Comparison of ENCODE assay signal across 9 mouse cellular contexts in genomic region chr11:54953993-54954446, GRCm38 (mm10). TPM values are rescaled to one million over a fixed set of nuclear protein-coding genes. Genes with fewer than 3 reads are reported as not detected.
DNase-seq lines count a peak whose midpoint lies in the region; ATAC-seq and TF ChIP-seq lines count a peak whose summit lies in the region.
"Had no signal": no experiment of that assay in that cellular context is flagged by ENCODE, and none has a peak within 500 bp of the region (broad histone marks: within the 10 kb centered on the region; RNA-seq: fewer than 3 reads in every experiment).

No protein-coding gene starts in this region.

- no peak for TF ChIP-seq CTCF in liver, postnatal 0 days (IDR thresholded peaks at IDR 0.05; ENCODE audit: low read depth)

- no peaks in the 10 kb centered on the region for H3K27me3 ChIP-seq in embryonic facial prominence, embryonic 12.5 days
- no peaks in the 10 kb centered on the region for H3K27me3 ChIP-seq in liver, postnatal 0 days (ENCODE audit: insufficient read depth, low read length)

- H3K36me3 ChIP-seq in embryonic facial prominence, embryonic 12.5 days = no peaks in the 10 kb centered on the region
- H3K36me3 ChIP-seq in liver, postnatal 0 days (replicated peaks; ENCODE audit: insufficient read depth, low read length) = 0 out of 2 replicates have a peak, but pooled peaks cover 3% of the 10 kb centered on the region

- 0 out of 2 replicates have a peak, but pooled peaks cover 8% of the 10 kb centered on the region for H3K4me1 ChIP-seq in embryonic facial prominence, embryonic 12.5 days
- peaks cover 32% of the 10 kb centered on the region for H3K4me1 ChIP-seq in liver, postnatal 0 days (ENCODE audit: insufficient read depth)

- DNase-seq in frontal cortex, postnatal 14 days (ENCODE audit: low spot score in 2 of 2) = no peak
- DNase-seq in 416B (ENCODE audit: low read depth) = peak; percentile 56
- DNase-seq in liver, postnatal 0 days = no peak
- no peak for DNase-seq in adrenal gland, postnatal 10 days
- DNase-seq in lung, postnatal 14 days = no peak
- DNase-seq: thymus, postnatal 14 days had no signal

- no peak overlapping the region for H3K4me3 ChIP-seq in embryonic facial prominence, embryonic 12.5 days
- H3K4me3 ChIP-seq in liver, postnatal 0 days (ENCODE audit: low read depth, low read length) = no peak overlapping the region

- H3K4me2 ChIP-seq in embryonic facial prominence, embryonic 12.5 days (replicated peaks) = 0 out of 2 replicates have a peak overlapping the region, but pooled peaks have one; percentile 9
- peak overlapping the region; percentile 73; the same call in 1 of the 2 replicates for H3K4me2 ChIP-seq in liver, postnatal 0 days (ENCODE audit: low read depth, low read length)

- H3K27ac ChIP-seq in embryonic facial prominence, embryonic 12.5 days = no peak overlapping the region
- no peak overlapping the region for H3K27ac ChIP-seq in liver, postnatal 0 days (ENCODE audit: low read depth)

- H3K9me3 ChIP-seq in embryonic facial prominence, embryonic 12.5 days = no peaks in the 10 kb centered on the region
- no peaks in the 10 kb centered on the region for H3K9me3 ChIP-seq in liver, postnatal 0 days (ENCODE audit: low read length)

- 54% methylated on average over 9 of the region's 9 CpGs for WGBS in embryonic facial prominence, embryonic 12.5 days
- 71% methylated on average over 9 of the region's 9 CpGs for WGBS in liver, postnatal 0 days (ENCODE audit: insufficient replicate concordance)

- peak; percentile 51 for ATAC-seq in frontal cortex, adult (ENCODE audit: low TSS enrichment)
- no peak for ATAC-seq in embryonic facial prominence, embryonic 12.5 days (ENCODE audit: insufficient number of reproducible peaks, insufficient read depth, low FRiP score, low TSS enrichment)
- no peak for ATAC-seq in liver, postnatal 0 days
- ATAC-seq in monocyte, adult 5-6 weeks (replicated peaks; ENCODE audit: insufficient number of reproducible peaks, low FRiP score, low TSS enrichment, poor library complexity, severe bottlenecking) = no peak

- TF ChIP-seq EP300 in liver, postnatal 0 days (IDR thresholded peaks at IDR 0.05; ENCODE audit: low read depth) = no peak

- no peak overlapping the region for H3K9ac ChIP-seq in embryonic facial prominence, embryonic 12.5 days
- no peak overlapping the region for H3K9ac ChIP-seq in liver, postnatal 0 days (replicated peaks)

RNA-seq across cellular contexts. Expression of gene Tnip1, which starts 8.7 kb away (rescaled TPM):
- 19.3 and 20.0 TPM in 2 replicates for polyA plus RNA-seq in embryonic facial prominence, embryonic 12.5 days (2016; fragmentation: Nextera tagmentation; extraction: Ambion mirVana)
- polyA plus RNA-seq in liver, postnatal 0 days (2015; fragmentation: Nextera tagmentation; extraction: Ambion mirVana) = 5.2 and 5.3 TPM in 2 replicates
- total RNA-seq in adrenal gland, postnatal 10 days (2021) = 10 to 100 TPM; 53.2 to 64.1 TPM
- total RNA-seq in monocyte, adult 5-6 weeks (2017) = 62.1 to 83.4 TPM (median 78.5 TPM) in 3 replicates

RNA-seq across cellular contexts. Expression of gene Gpx3, which starts 51.8 kb away (rescaled TPM):
- polyA plus RNA-seq in embryonic facial prominence, embryonic 12.5 days (2016; fragmentation: Nextera tagmentation; extraction: Ambion mirVana) = 36.8 and 43.5 TPM in 2 replicates
- 29.7 and 30.4 TPM in 2 replicates for polyA plus RNA-seq in liver, postnatal 0 days (2015; fragmentation: Nextera tagmentation; extraction: Ambion mirVana)
- total RNA-seq in adrenal gland, postnatal 10 days (2021) = 100 to 1,000 TPM; 116 to 123 TPM
- 0.29 TPM in 1 of 3 replicates, not detected in the others for total RNA-seq in monocyte, adult 5-6 weeks (2017)

Comparison
In these comparisons a context has a peak if more than half of its experiments do, and no peak if none do; other contexts are left out.
1. RNA of gene Gpx3, which starts 51.8 kb away (total RNA-seq): 116 to 123 TPM in adrenal gland, postnatal 10 days; 0.29 TPM in monocyte, adult 5-6 weeks; every median in the first group is over 10 times any median in the second.